Mouse (Mus musculus): ENCODE results near the gene Dync1li1. TPM values are rescaled to one million over a fixed set of nuclear protein-coding genes. Genes with fewer than 3 reads are reported as not detected.

Dync1li1 gene
- polyA plus RNA-seq, 1 experiment from 2014 or later, result 16.3 TPM

DNA sequence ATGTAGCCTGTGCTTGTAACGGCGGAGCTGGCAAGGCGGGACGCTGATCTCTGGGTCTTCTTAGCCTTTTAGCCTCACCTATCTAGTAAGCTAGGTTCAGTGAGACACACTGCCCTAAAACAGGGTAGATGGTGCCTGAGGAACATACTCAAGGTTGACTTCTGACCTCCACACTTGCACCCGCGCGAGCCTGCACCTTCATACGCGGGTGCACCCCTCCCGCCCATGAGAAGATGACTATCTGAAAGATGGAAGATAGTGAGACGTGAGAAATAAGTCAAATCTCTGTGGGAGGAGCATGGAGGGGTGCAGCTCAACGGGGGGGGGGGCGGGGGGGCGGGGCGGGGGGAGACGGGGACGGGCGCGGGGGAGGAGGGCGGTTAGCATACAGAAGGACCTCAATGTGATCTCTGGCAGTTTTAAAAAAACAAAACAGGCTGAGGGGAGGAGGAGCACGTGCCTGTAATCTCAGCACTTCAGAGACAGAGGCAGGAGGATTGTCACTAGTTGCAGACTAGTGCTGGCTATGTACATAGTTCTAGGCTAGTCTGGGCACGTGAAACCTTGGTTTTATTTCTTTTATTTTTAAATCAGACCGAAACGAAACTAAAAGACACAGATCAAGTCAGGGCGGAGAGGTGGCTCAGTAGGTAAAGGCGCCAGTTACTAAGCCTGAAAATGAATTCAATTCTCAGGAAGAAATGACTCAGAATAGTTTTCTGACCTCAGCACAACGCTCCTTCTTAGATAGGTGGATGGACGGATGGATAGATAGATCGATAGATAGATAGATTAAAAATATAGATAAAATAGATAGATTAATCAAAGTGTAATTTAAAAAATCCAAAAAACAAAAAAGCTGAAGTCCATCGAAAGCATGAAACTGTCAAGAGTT, 41.6 kb downstream of the Dync1li1 start:
- Histone ChIP-seq H3K9me3 (ENCODE audit: low read length) (no peaks in the 10 kb centered on the region), H3K4me3 (ENCODE audit: low read depth, low read length) (peak overlapping the region; percentile 94), H3K36me3 (replicated peaks; ENCODE audit: insufficient read depth, low read length) (peaks cover 4% of the 10 kb centered on the region), H3K4me1 (ENCODE audit: insufficient read depth) (peaks cover 33% of the 10 kb centered on the region), H3K27ac (ENCODE audit: low read depth) (peak overlapping the region; percentile 44; the same call in 1 of the 2 replicates), H3K4me2 (ENCODE audit: low read depth, low read length) (peak overlapping the region; percentile 86), H3K27me3 (ENCODE audit: insufficient read depth, low read length) (no peaks in the 10 kb centered on the region), H3K9ac (replicated peaks) (peak overlapping the region; percentile 9; the same call in 1 of the 2 replicates)
- 23% methylated on average over 22 of the region's 30 CpGs for WGBS (ENCODE audit: insufficient replicate concordance)
- no peak for ATAC-seq
- TF ChIP-seq CTCF (IDR thresholded peaks at IDR 0.05; ENCODE audit: low read depth), result no peak
- no peak for TF ChIP-seq EP300 (IDR thresholded peaks at IDR 0.05; ENCODE audit: low read depth)
- no peak for DNase-seq

DNA sequence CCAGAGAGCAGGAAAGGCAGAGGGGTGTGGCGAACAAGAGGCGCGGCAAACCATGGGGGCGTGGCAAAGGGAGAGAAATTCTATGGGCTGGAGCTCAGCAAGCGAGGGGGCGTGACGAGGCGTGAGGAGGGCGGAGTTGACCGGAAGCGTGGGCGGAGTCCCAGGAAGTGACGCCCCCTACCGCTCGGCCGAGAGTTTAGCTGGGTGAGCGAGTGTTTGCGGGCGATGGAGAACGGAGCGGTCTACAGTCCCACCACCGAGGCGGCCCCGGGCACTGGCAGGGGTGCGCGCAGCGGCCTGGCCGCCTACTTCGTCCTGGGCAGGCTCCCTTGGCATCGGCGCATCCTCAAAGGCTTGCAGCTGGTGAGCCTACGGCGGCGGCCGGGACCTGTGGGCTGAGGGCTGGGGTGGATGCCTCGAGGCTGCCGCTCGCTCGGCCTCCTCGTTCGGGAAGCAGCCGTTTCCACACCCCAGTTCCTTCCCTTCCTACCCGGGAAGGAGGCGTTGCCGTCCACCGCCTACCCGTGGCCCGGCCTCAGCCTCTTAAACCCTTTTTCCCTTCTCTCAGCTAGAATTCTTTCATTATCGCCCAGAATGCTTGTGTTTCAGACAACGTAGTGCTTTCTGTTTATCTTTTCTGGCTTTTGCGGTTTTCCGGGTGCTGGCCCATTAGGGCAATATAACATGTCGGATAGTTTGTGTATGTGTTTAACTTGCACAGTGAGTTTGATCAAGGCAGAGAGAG, 42.6 kb downstream of the Dync1li1 start, which contains the start of gene Cmtm6:
Gene Cmtm6, plus strand, starts transcription at position 106 of the 745 bp plus-strand sequence.
- WGBS (ENCODE audit: insufficient replicate concordance), result under 1% methylated on average over 50 of the region's 53 CpGs
- peak; percentile 99 for DNase-seq
- Histone ChIP-seq H3K9me3 (ENCODE audit: low read length) (no peaks in the 10 kb centered on the region), H3K27ac (ENCODE audit: low read depth) (peak within 1 kb of the TSS; percentile 98), H3K36me3 (replicated peaks; ENCODE audit: insufficient read depth, low read length) (no peaks in the 10 kb centered on the region), H3K4me1 (ENCODE audit: insufficient read depth) (peaks cover 33% of the 10 kb centered on the region), H3K4me2 (ENCODE audit: low read depth, low read length) (peak within 1 kb of the TSS; percentile 86), H3K4me3 (ENCODE audit: low read depth, low read length) (peak within 1 kb of the TSS; percentile 94), H3K27me3 (ENCODE audit: insufficient read depth, low read length) (no peaks in the 10 kb centered on the region), H3K9ac (replicated peaks) (peak within 1 kb of the TSS; percentile 94)
- no peak; the same call in 1 of the 2 replicates for TF ChIP-seq EP300 (IDR thresholded peaks at IDR 0.05; ENCODE audit: low read depth)
- TF ChIP-seq CTCF (IDR thresholded peaks at IDR 0.05; ENCODE audit: low read depth), result peak; percentile 76
- ATAC-seq, result peak; percentile 94

DNA sequence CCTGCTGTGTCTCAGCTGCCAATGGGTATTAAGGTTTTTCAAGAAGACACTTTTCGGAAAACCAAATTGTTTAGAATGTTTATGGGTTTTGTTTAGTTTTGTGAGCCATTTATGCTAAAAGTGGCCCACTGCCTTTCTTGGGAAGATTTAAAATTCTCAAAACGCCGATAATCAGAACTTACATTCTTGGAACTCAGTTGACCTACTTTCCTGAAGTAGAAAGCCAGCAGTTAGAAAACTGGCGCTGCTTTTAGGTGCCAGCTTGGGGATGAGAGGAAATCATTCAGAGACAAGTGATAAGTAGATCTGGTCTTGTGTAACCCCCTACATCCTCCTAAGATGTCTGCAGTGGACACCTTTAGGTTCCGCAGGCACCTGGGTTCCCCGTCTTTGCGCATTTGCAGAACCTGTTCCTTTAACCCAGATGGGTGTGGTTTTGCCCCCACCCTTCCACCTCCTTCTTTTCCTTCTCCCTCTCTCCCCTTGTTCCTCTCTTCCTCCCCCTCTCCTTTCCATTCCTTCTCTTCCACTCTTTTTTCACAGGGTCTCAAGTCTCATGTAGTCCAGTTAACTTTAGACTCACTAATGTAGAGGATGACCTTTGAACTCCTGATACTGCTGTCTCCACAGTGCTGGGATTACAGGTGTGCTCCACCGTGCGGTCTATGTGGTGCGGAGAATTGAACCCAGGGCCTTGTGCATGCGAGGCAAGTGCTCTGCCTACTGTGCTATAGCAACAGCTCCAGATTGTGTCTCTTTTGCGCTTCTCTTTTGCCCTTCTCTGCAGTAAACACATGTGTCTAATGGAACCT, 43.5 kb downstream of the Dync1li1 start:
- peaks cover 33% of the 10 kb centered on the region for H3K4me1 ChIP-seq (ENCODE audit: insufficient read depth)
- H3K4me2 ChIP-seq (ENCODE audit: low read depth, low read length), result peak overlapping the region; percentile 86
- DNase-seq (no peak), ATAC-seq (no peak)
- WGBS (ENCODE audit: insufficient replicate concordance), result 37% methylated on average over 12 of the region's 12 CpGs
- TF ChIP-seq CTCF (IDR thresholded peaks at IDR 0.05; ENCODE audit: low read depth) (no peak), EP300 (IDR thresholded peaks at IDR 0.05; ENCODE audit: low read depth) (no peak)
- no peaks in the 10 kb centered on the region for H3K27me3 ChIP-seq (ENCODE audit: insufficient read depth, low read length)
- peak overlapping the region; percentile 94 for H3K4me3 ChIP-seq (ENCODE audit: low read depth, low read length)
- H3K9ac ChIP-seq (replicated peaks), result peak overlapping the region; percentile 94
- peak overlapping the region; percentile 98 for H3K27ac ChIP-seq (ENCODE audit: low read depth)
- H3K9me3 ChIP-seq (ENCODE audit: low read length), result no peaks in the 10 kb centered on the region
- no peaks in the 10 kb centered on the region for H3K36me3 ChIP-seq (replicated peaks; ENCODE audit: insufficient read depth, low read length)

DNA sequence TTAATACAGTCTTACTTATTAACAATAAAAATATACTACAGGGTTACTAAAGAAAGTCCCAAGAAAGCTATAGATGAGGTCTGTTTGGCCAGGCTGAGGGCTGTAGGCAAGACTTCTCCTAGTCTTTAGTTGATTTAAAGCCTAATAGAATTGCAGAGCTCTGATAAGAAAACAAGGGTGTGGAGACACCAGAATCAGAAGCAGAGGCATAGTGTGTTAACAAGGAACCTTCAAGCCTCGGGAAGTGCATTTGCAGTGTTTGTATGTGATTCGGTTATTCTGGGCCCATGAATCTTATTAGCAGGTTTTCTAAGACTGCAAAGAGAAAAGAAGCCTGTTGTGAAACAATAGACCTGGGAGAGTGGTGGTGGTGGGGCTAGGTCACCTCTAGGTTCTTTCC, 44.6 kb downstream of the Dync1li1 start:
- Histone ChIP-seq H3K4me3 (ENCODE audit: low read depth, low read length) (no peak overlapping the region), H3K4me1 (ENCODE audit: insufficient read depth) (peaks cover 38% of the 10 kb centered on the region), H3K9ac (replicated peaks) (no peak overlapping the region), H3K4me2 (ENCODE audit: low read depth, low read length) (peak overlapping the region; percentile 86), H3K27ac (ENCODE audit: low read depth) (no peak overlapping the region), H3K36me3 (replicated peaks; ENCODE audit: insufficient read depth, low read length) (peaks cover 3% of the 10 kb centered on the region; the same call in 1 of the 2 replicates), H3K9me3 (ENCODE audit: low read length) (no peaks in the 10 kb centered on the region), H3K27me3 (ENCODE audit: insufficient read depth, low read length) (no peaks in the 10 kb centered on the region)
- 37% methylated on average over 2 of the region's 2 CpGs for WGBS (ENCODE audit: insufficient replicate concordance)
- no peak for DNase-seq
- no peak for ATAC-seq
- TF ChIP-seq CTCF (IDR thresholded peaks at IDR 0.05; ENCODE audit: low read depth) (no peak), EP300 (IDR thresholded peaks at IDR 0.05; ENCODE audit: low read depth) (no peak)

GRCm38 (mm10) chr9:114736442-114736841, 47.9 kb downstream of the Dync1li1 start:
- 71% methylated on average over 11 of the region's 11 CpGs for WGBS (ENCODE audit: insufficient replicate concordance)
- DNase-seq (peak; percentile 53), ATAC-seq (peak; percentile 49)
- TF ChIP-seq EP300 (IDR thresholded peaks at IDR 0.05; ENCODE audit: low read depth) (no peak), CTCF (IDR thresholded peaks at IDR 0.05; ENCODE audit: low read depth) (no peak)
- no peak overlapping the region for H3K4me3 ChIP-seq (ENCODE audit: low read depth, low read length)
- H3K27me3 ChIP-seq (ENCODE audit: insufficient read depth, low read length), result no peaks in the 10 kb centered on the region
- peaks cover 18% of the 10 kb centered on the region for H3K36me3 ChIP-seq (replicated peaks; ENCODE audit: insufficient read depth, low read length)
- peaks cover 34% of the 10 kb centered on the region for H3K4me1 ChIP-seq (ENCODE audit: insufficient read depth)
- no peaks in the 10 kb centered on the region for H3K9me3 ChIP-seq (ENCODE audit: low read length)
- H3K4me2 ChIP-seq (ENCODE audit: low read depth, low read length), result no peak overlapping the region
- H3K9ac ChIP-seq (replicated peaks), result no peak overlapping the region
- no peak overlapping the region for H3K27ac ChIP-seq (ENCODE audit: low read depth)
